Mouse (Mus musculus) CH12.LX (cell line): ENCODE data around the gene A730015C16Rik. TPM values are rescaled to one million over a fixed set of nuclear protein-coding genes. Genes with fewer than 3 reads are reported as not detected.

ENCODE experiments used
- DNase-seq: peaks from one replicate; pipeline ENCODE4 v3.0.0-alpha.2; 2013; ENCODE audit errors: extremely low read depth
- H3K27ac ChIP-seq: 2 replicates; pipeline ENCODE4 v1.5.1; 2012; ENCODE audit warnings: low read depth, mild to moderate bottlenecking, control low read depth, moderate library complexity; ENCODE audit not compliant: insufficient read depth
- H3K27me3 ChIP-seq: replicated peaks from 2 replicates; pipeline ENCODE3; 2012; ENCODE audit warnings: inconsistent platforms
- H3K36me3 ChIP-seq, 2 experiments: replicated peaks in 1 of 2; 2 replicates each; pipeline versions ENCODE3 to v1.6.1; 2012; ENCODE audit warnings: inconsistent platforms in 1 of 2, low read length in 1 of 2, mild to moderate bottlenecking in 1 of 2, mixed read lengths in 1 of 2, moderate library complexity in 1 of 2; ENCODE audit not compliant: control insufficient read depth in 1 of 2, insufficient read depth in 1 of 2
- H3K4me1 ChIP-seq, 2 experiments: 2 replicates each; pipeline ENCODE4 v1.6.1; 2012; ENCODE audit warnings: inconsistent platforms in 1 of 2, moderate library complexity in 1 of 2; ENCODE audit not compliant: insufficient read depth in 2 of 2, control insufficient read depth in 1 of 2
- H3K4me2 ChIP-seq: 2 replicates; pipeline ENCODE4 v1.6.1; 2012; ENCODE audit warnings: low read depth, mild to moderate bottlenecking, control low read depth; ENCODE audit not compliant: poor library complexity, insufficient read depth, severe bottlenecking
- H3K4me3 ChIP-seq, 3 experiments: fragments of 150-350 bp in 1 of 3; sonication (generic) in 1 of 3; replicated peaks in 1 of 3; 2 replicates each; pipeline versions ENCODE3 to v1.5.1; 2011 to 2012; ENCODE audit warnings: low read depth in 2 of 3, low read length in 2 of 3, mild to moderate bottlenecking in 2 of 3, moderate library complexity in 2 of 3, control low read depth in 1 of 3, improper control_type of control experiment in 1 of 3, inconsistent platforms in 1 of 3, mixed read lengths in 1 of 3; ENCODE audit not compliant: poor library complexity in 1 of 3
- H3K79me2 ChIP-seq: replicated peaks from 2 replicates; pipeline ENCODE4 v1.6.1; 2012; ENCODE audit warnings: mild to moderate bottlenecking, moderate library complexity; ENCODE audit not compliant: control insufficient read depth, poor library complexity, insufficient read depth, severe bottlenecking; ENCODE audit errors: extremely low read depth
- H3K9ac ChIP-seq: 2 replicates; pipeline ENCODE4 v1.6.1; 2012; ENCODE audit warnings: low read depth, mild to moderate bottlenecking, control low read depth, moderate library complexity; ENCODE audit not compliant: insufficient read depth
- H3K9me3 ChIP-seq: replicated peaks from 2 replicates; pipeline ENCODE3; 2012; ENCODE audit warnings: low read length, inconsistent platforms, mixed read lengths
- EP300 ChIP-seq: IDR thresholded peaks from 2 replicates; pipeline ENCODE4 v1.6.1; 2011; ENCODE audit warnings: low read length, improper control_type of control experiment
- ETS1 ChIP-seq: conservative IDR thresholded peaks from 2 replicates; pipeline ENCODE4 v1.6.1; 2012; ENCODE audit warnings: low read depth, mild to moderate bottlenecking, inconsistent platforms, low read length, improper control_type of control experiment, moderate library complexity
- GABPA ChIP-seq: IDR thresholded peaks from 2 replicates; pipeline ENCODE4 v1.6.1; 2012; ENCODE audit warnings: low read depth, low read length, improper control_type of control experiment, inconsistent platforms; ENCODE audit not compliant: insufficient replicate concordance
- HCFC1 ChIP-seq: IDR thresholded peaks from 2 replicates; pipeline ENCODE4 v1.6.1; 2012; ENCODE audit warnings: low read depth, mild to moderate bottlenecking, inconsistent platforms, low read length, improper control_type of control experiment
- IRF4 ChIP-seq: IDR thresholded peaks from 2 replicates; pipeline ENCODE4 v1.6.1; 2014; ENCODE audit warnings: low read depth, mild to moderate bottlenecking, inconsistent platforms, low read length, improper control_type of control experiment
- KAT2A ChIP-seq: IDR thresholded peaks from 2 replicates; pipeline ENCODE4 v1.6.1; 2012; ENCODE audit warnings: low read length, improper control_type of control experiment, inconsistent platforms; ENCODE audit not compliant: insufficient replicate concordance
- MAX ChIP-seq: IDR thresholded peaks from 2 replicates; pipeline ENCODE4 v1.6.1; 2011; ENCODE audit warnings: low read length, improper control_type of control experiment
- MEF2A ChIP-seq: IDR thresholded peaks from 2 replicates; pipeline ENCODE4 v1.6.1; 2014; ENCODE audit warnings: low read depth, mild to moderate bottlenecking, inconsistent platforms, low read length, improper control_type of control experiment, borderline replicate concordance
- MXI1 ChIP-seq: IDR thresholded peaks from 2 replicates; pipeline ENCODE4 v1.6.1; 2011; ENCODE audit warnings: mild to moderate bottlenecking, low read depth, low read length, improper control_type of control experiment
- MYC ChIP-seq: IDR thresholded peaks from 2 replicates; pipeline ENCODE4 v1.6.1; 2011; ENCODE audit warnings: low read depth, mild to moderate bottlenecking, improper control_type of control experiment, low read length
- NELFE ChIP-seq: IDR thresholded peaks from 2 replicates; pipeline ENCODE4 v1.6.1; 2011; ENCODE audit warnings: low read depth, low read length, improper control_type of control experiment
- PAX5 ChIP-seq: IDR thresholded peaks from 2 replicates; pipeline ENCODE4 v1.6.1; 2012; ENCODE audit warnings: low read length, inconsistent platforms, mixed read lengths
- POLR2AphosphoS2 ChIP-seq: IDR thresholded peaks from 2 replicates; pipeline ENCODE4 v1.6.1; 2011; ENCODE audit warnings: low read depth, low read length, improper control_type of control experiment
- RAD21 ChIP-seq: IDR thresholded peaks from 2 replicates; pipeline ENCODE4 v1.6.1; 2011; ENCODE audit warnings: low read depth, mild to moderate bottlenecking, low read length, improper control_type of control experiment, moderate library complexity
- RCOR1 ChIP-seq: conservative IDR thresholded peaks from 2 replicates; pipeline ENCODE4 v1.6.1; 2012; ENCODE audit warnings: low read depth, mild to moderate bottlenecking, inconsistent platforms, low read length, improper control_type of control experiment
- SMC3 ChIP-seq: IDR thresholded peaks from 2 replicates; pipeline ENCODE4 v1.6.1; 2011; ENCODE audit warnings: low read depth, low read length, improper control_type of control experiment
- TBP ChIP-seq: conservative IDR thresholded peaks from 2 replicates; pipeline ENCODE4 v1.6.1; 2011; ENCODE audit warnings: low read depth, low read length, improper control_type of control experiment
- TCF12 ChIP-seq: IDR thresholded peaks from 2 replicates; pipeline ENCODE4 v1.6.1; 2014; ENCODE audit warnings: low read depth, mild to moderate bottlenecking, inconsistent platforms, low read length, improper control_type of control experiment
- UBTF ChIP-seq: IDR thresholded peaks from 2 replicates; pipeline ENCODE4 v1.6.1; 2012; ENCODE audit warnings: low read depth, mild to moderate bottlenecking, inconsistent platforms, low read length, improper control_type of control experiment, moderate library complexity
- USF2 ChIP-seq: conservative IDR thresholded peaks from 2 replicates; pipeline ENCODE4 v1.6.1; 2011; ENCODE audit warnings: low read depth, low read length, improper control_type of control experiment
- ZC3H11A ChIP-seq: IDR thresholded peaks from 2 replicates; pipeline ENCODE4 v1.6.1; 2012; ENCODE audit warnings: low read depth, mild to moderate bottlenecking, inconsistent platforms, low read length, improper control_type of control experiment
- ZKSCAN1 ChIP-seq: IDR thresholded peaks from 2 replicates; pipeline ENCODE4 v1.6.1; 2012; ENCODE audit warnings: low read depth, inconsistent platforms, low read length, improper control_type of control experiment, borderline replicate concordance
- ZMIZ1 ChIP-seq: IDR thresholded peaks from 2 replicates; pipeline ENCODE4 v1.6.1; 2012; ENCODE audit warnings: low read depth, mild to moderate bottlenecking, inconsistent platforms, low read length, improper control_type of control experiment
- dilution Hi-C: fragments of 300-500 bp; cut with MboI; formaldehyde crosslinking; loops from 2 replicates; pipeline ENCODE4 v1.14.3; 2020; ENCODE audit warnings: low sequenced_read_pairs; ENCODE audit not compliant: extremely low pct_unique_long_range_greater_than_20kb, extremely low pct_ligation_motif_present
- in situ Hi-C: fragments of 300-500 bp; cut with MboI; formaldehyde crosslinking; loops from 3 replicates; pipeline ENCODE4 v1.14.3; 2019; ENCODE audit warnings: low sequenced_read_pairs, low pct_ligation_motif_present, low pct_unique_long_range_greater_than_20kb, mixed read lengths
- polyA plus RNA-seq: library from polyadenylated mRNA; unstranded; fragments of >175 nt; gene quantifications from 2 replicates; pipeline ENCODE4 v1.2.1, GENCODE M21; 2012; ENCODE audit warnings: low read depth; ENCODE audit not compliant: insufficient read length
- total RNA-seq, 2 experiments: library from RNA; depleted of rRNA; stranded (reverse); fragments of 300-350 nt in 1 of 2; fragments of >200 nt in 1 of 2; gene quantifications; 2 replicates each; pipeline ENCODE4 v1.2.3; 2012 to 2014

Gene A730015C16Rik
- total and polyA plus RNA-seq, 3 experiments, result 0.26 to 7.0 TPM; not detected in 1

DNA sequence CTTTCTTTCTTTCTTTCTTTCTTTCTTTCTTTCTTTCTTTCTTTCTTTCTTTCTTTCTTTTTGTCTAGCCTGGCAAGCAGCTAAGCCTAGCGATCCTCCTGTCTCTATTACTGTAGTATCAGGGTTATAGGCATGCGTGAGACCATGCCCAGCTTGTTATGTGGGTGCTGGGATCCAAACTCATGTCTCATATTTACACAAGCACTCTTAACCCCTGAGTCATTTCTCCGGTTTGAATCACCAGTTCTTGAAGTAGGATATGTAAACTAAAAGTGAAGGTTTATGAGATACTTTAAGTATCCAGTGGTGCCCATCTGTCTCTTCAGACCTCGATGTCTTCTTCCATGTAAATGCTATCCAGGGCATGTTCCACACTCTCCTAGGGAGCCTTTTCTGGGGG is 39.0 kb upstream of the A730015C16Rik start:
- no peak for TF ChIP-seq TBP
- no peak for TF ChIP-seq MEF2A
- TF ChIP-seq NELFE, result no peak
- TF ChIP-seq PAX5, result no peak
- no peak for TF ChIP-seq ETS1
- no peak for TF ChIP-seq KAT2A
- no peak for TF ChIP-seq RAD21
- no peak for TF ChIP-seq TCF12
- no peak for TF ChIP-seq EP300
- TF ChIP-seq POLR2AphosphoS2, result no peak
- TF ChIP-seq SMC3, result no peak
- TF ChIP-seq ZKSCAN1, result no peak
- DNase-seq, result no peak
- in situ Hi-C loops (no loop called here), dilution Hi-C loops (no loop called here)
- H3K27ac ChIP-seq, result no peak overlapping the region
- H3K36me3 ChIP-seq, result no peaks in the 10 kb centered on the region
- H3K4me1 ChIP-seq, result no peaks in the 10 kb centered on the region
- H3K9me3 ChIP-seq, result peaks cover 2% of the 10 kb centered on the region
- no peak overlapping the region for H3K4me2 ChIP-seq
- H3K27me3 ChIP-seq, result no peaks in the 10 kb centered on the region
- H3K79me2 ChIP-seq, result no peaks in the 10 kb centered on the region
- no peak overlapping the region for H3K9ac ChIP-seq
- H3K4me3 ChIP-seq, result no peak overlapping the region

DNA sequence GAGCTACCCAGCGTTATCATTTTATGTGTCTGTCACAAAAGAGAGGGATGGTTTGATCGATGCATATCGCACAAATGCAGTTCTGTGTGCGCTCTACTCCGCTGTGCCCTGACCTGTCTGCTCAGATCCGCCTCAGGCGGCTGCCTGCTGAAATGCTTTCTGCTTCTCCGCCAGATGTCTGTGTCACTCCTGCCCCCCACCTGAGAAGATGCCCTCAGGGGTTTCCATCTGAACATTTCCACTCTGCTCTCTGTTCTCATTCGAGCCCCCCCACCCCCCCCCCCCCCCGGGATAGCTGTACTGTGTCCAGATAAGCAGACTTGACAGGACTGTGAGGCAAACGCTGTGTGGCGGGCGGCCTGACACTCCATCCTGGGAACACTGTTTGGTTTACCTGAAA is 35.4 kb upstream of the A730015C16Rik start:
- no peak for DNase-seq
- Histone ChIP-seq H3K9ac (no peak overlapping the region), H3K4me1 (peaks cover 4 to 5% of the 10 kb centered on the region in 2 experiments; a peak in 3 of 4 replicates), H3K79me2 (no peaks in the 10 kb centered on the region), H3K9me3 (peaks cover 2% of the 10 kb centered on the region), H3K27me3 (no peaks in the 10 kb centered on the region), H3K4me2 (no peak overlapping the region), H3K4me3 (no peak overlapping the region), H3K36me3 (no peaks in the 10 kb centered on the region), H3K27ac (no peak overlapping the region)
- in situ Hi-C loops, result no loop called here
- dilution Hi-C loops, result no loop called here
- TF ChIP-seq MAX, result no peak
- no peak for TF ChIP-seq USF2
- no peak for TF ChIP-seq ZMIZ1
- TF ChIP-seq HCFC1, result no peak
- TF ChIP-seq POLR2AphosphoS2, result no peak
- no peak for TF ChIP-seq KAT2A
- TF ChIP-seq MYC, result no peak
- no peak for TF ChIP-seq UBTF
- TF ChIP-seq GABPA, result no peak
- no peak for TF ChIP-seq TCF12
- TF ChIP-seq IRF4, result no peak
- TF ChIP-seq ZC3H11A, result no peak
- no peak for TF ChIP-seq SMC3
- TF ChIP-seq MXI1, result no peak
- TF ChIP-seq ETS1, result no peak
- TF ChIP-seq TBP, result no peak
- TF ChIP-seq RCOR1, result no peak
- no peak for TF ChIP-seq NELFE
